Mouse (Mus musculus): Measurements from ENCODE around the gene Fam78b.

Fam78b gene

GRCm38 (mm10) chr1:167001174-167001843 is at the start of gene Fam78b:
Fam78b (plus strand) TSS chr1:167001417.
- in situ Hi-C loops (cut with MboI, MseI): loop anchor here (10.0 to 25.0 kb wide), 2 partner anchors 333 to 564 kb away; no protein-coding TSS in a partner anchor

GRCm38 (mm10) chr1:166964508-166964907 is 36.7 kb upstream of the Fam78b start:
- in situ Hi-C loops (cut with MboI, MseI): loop anchor here (10.0 kb wide), 1 partner anchor 460 kb away; no protein-coding TSS in a partner anchor

GRCm38 (mm10) chr1:166968271-166968670 is 32.9 kb upstream of the Fam78b start:
- in situ Hi-C loops (cut with MboI, MseI): loop anchor here (10.0 kb wide), 1 partner anchor 463 kb away; no protein-coding TSS in a partner anchor

GRCm38 (mm10) chr1:166973731-166974130 is 27.5 kb upstream of the Fam78b start:
- in situ Hi-C loops (cut with MboI, MseI): no loop called here

- in situ Hi-C loops (cut with MboI, MseI): no loop called here
Measured at GRCm38 (mm10) chr1:166978611-166979010, 22.6 kb upstream of the Fam78b start.

- in situ Hi-C loops (cut with MboI, MseI): no loop called here
Measured at GRCm38 (mm10) chr1:166994266-166994665, 7.0 kb upstream of the Fam78b start.

- in situ Hi-C loops (cut with MboI, MseI): no loop called here
Measured at GRCm38 (mm10) chr1:166996250-166996649, 5.0 kb upstream of the Fam78b start.

- in situ Hi-C loops (cut with MboI, MseI): no loop called here
Measured at GRCm38 (mm10) chr1:166996811-166997210, 4.4 kb upstream of the Fam78b start.

GRCm38 (mm10) chr1:167000529-167001173 is 566 bp upstream of the Fam78b start:
- in situ Hi-C loops (cut with MboI, MseI): loop anchor here (10.0 to 25.0 kb wide), 2 partner anchors 334 to 563 kb away; no protein-coding TSS in a partner anchor

- in situ Hi-C loops (cut with MboI, MseI): loop anchor here (10.0 to 25.0 kb wide), 2 partner anchors 333 to 565 kb away; no protein-coding TSS in a partner anchor
Measured at GRCm38 (mm10) chr1:167001844-167002485, 748 bp downstream of the Fam78b start.

GRCm38 (mm10) chr1:167002486-167002850 is 1.3 kb downstream of the Fam78b start:
- in situ Hi-C loops (cut with MboI, MseI): loop anchor here (10.0 to 25.0 kb wide), 2 partner anchors 332 to 565 kb away; no protein-coding TSS in a partner anchor

GRCm38 (mm10) chr1:167004621-167005020 is 3.4 kb downstream of the Fam78b start:
- in situ Hi-C loops (cut with MboI, MseI): loop anchor here (10.0 to 25.0 kb wide), 2 partner anchors 330 to 567 kb away; no protein-coding TSS in a partner anchor

GRCm38 (mm10) chr1:167007341-167007740 is 6.1 kb downstream of the Fam78b start:
- in situ Hi-C loops (cut with MboI, MseI): loop anchor here (10.0 to 25.0 kb wide), 2 partner anchors 327 to 570 kb away; no protein-coding TSS in a partner anchor

- in situ Hi-C loops (cut with MboI, MseI): loop anchor here (25.0 kb wide), 1 partner anchor 573 kb away; no protein-coding TSS in a partner anchor
Measured at GRCm38 (mm10) chr1:167010190-167010589, 9.0 kb downstream of the Fam78b start.

- in situ Hi-C loops (cut with MboI, MseI): loop anchor here (25.0 kb wide), 1 partner anchor 574 kb away; no protein-coding TSS in a partner anchor
Measured at GRCm38 (mm10) chr1:167011301-167011700, 10.1 kb downstream of the Fam78b start.

GRCm38 (mm10) chr1:167012616-167013015 is 11.4 kb downstream of the Fam78b start:
- in situ Hi-C loops (cut with MboI, MseI): loop anchor here (25.0 kb wide), 1 partner anchor 575 kb away; no protein-coding TSS in a partner anchor

GRCm38 (mm10) chr1:167013234-167013864 is 12.1 kb downstream of the Fam78b start:
- in situ Hi-C loops (cut with MboI, MseI): loop anchor here (25.0 kb wide), 1 partner anchor 576 kb away; no protein-coding TSS in a partner anchor

GRCm38 (mm10) chr1:167016269-167016668 is 15.1 kb downstream of the Fam78b start:
- in situ Hi-C loops (cut with MboI, MseI): loop anchor here (25.0 kb wide), 1 partner anchor 579 kb away; no protein-coding TSS in a partner anchor

GRCm38 (mm10) chr1:167022001-167022424 is 20.8 kb downstream of the Fam78b start:
- in situ Hi-C loops (cut with MboI, MseI): loop anchor here (25.0 kb wide), 1 partner anchor 585 kb away; no protein-coding TSS in a partner anchor

- in situ Hi-C loops (cut with MboI, MseI): loop anchor here (25.0 kb wide), 1 partner anchor 585 kb away; no protein-coding TSS in a partner anchor
Measured at GRCm38 (mm10) chr1:167022541-167023121, 21.4 kb downstream of the Fam78b start.
